Mouse (Mus musculus): ENCODE measurements around the gene Traf3ip2.

DNA sequence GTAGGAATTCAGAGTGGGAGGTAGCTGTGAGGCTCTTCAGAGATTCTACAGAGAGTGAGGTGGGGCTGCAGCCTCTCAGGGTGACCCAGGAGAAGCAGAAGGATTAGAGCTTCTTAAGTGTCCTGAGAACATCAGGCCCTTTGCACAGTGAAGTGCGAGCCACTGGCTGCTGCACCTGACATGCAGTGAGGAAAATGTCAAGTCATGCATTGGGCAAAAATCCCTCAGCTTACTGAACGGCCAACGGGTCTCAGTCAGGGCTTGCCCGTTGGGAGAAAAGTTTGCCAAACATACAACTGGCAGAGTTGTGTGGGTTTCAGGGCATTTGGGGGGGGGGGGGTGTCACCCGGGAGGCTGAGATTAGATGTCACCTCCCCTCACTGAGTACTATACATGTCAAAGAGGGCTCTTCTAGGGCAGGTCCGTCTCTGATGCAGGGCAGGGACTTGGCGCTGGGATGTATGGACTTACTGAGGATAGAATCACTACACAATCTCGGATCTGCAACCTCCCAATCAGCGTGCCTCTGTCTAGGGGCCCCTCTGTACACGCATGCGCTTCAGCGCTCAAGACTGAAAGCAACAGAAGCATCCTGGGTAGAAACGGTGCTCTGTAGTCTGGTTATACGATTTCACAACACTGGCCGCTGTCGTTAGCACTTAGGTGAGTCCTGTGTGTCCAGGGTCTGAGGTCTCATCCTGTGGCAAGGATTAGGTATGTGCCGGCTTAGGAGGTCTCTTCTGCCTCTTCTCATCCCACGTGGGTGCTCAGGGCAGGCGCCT is 22.8 kb upstream of the Traf3ip2 start:
- TF ChIP-seq CTCF (IDR thresholded peaks at IDR 0.05; ENCODE audit: control insufficient read depth, insufficient read depth, low read length), result no peak
- TF ChIP-seq POLR2A (IDR thresholded peaks at IDR 0.05; ENCODE audit: borderline replicate concordance, control insufficient read depth, low read depth, low read length), result no peak
